Mouse (Mus musculus): ENCODE data around the gene Lrrc43. TPM values are rescaled to one million over a fixed set of nuclear protein-coding genes. Genes with fewer than 3 reads are reported as not detected.

The Lrrc43 gene
- polyA plus RNA-seq, 1 experiment from 2014 or later = not detected

GRCm38 (mm10) chr5:123520666-123521065 is 31.6 kb downstream of the Lrrc43 start:
- peaks cover 50% of the 10 kb centered on the region for H3K36me3 ChIP-seq (replicated peaks)
- peaks cover 34% of the 10 kb centered on the region for H3K4me1 ChIP-seq (replicated peaks)
- whole genome bisulfite sequencing (ENCODE audit: insufficient replicate concordance) = 86% methylated on average over 9 of the region's 9 CpGs
- no peak overlapping the region for H3K4me2 ChIP-seq
- no peak overlapping the region for H3K27ac ChIP-seq (replicated peaks)
- H3K9me3 ChIP-seq (replicated peaks) = no peaks in the 10 kb centered on the region
- H3K27me3 ChIP-seq = no peaks in the 10 kb centered on the region
- H3K9ac ChIP-seq = no peak overlapping the region
- no peak overlapping the region for H3K4me3 ChIP-seq (replicated peaks)
- no peak for ATAC-seq (ENCODE audit: insufficient read depth)

DNA sequence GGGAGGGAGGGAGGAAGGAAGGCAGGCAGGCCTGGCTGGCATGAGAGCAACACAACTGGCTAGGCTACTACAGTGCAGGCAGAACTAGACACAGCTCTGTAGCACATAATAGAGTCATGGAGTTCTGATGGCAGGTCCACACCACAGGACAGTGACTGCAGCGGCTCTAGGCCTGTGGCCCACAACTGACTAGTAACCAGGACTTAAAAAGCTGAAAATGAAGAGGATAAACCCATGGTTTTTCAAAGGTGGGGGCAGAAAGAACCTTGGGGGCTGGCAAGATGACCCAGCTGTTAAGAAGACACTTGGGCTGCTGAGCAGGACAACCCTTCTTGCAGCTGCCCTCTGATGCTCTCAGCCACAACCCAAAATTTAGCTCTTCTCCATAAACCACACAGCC is 32.5 kb downstream of the Lrrc43 start:
- Histone ChIP-seq H3K27ac (replicated peaks) (no peak overlapping the region), H3K4me2 (no peak overlapping the region), H3K27me3 (no peaks in the 10 kb centered on the region), H3K4me1 (replicated peaks) (peaks cover 35% of the 10 kb centered on the region), H3K9me3 (replicated peaks) (no peaks in the 10 kb centered on the region), H3K36me3 (replicated peaks) (peaks cover 41% of the 10 kb centered on the region), H3K9ac (no peak overlapping the region), H3K4me3 (replicated peaks) (no peak overlapping the region)
- ATAC-seq (ENCODE audit: insufficient read depth) = no peak
- 83% methylated on average over 1 of the region's 1 CpGs for WGBS (ENCODE audit: insufficient replicate concordance)

GRCm38 (mm10) chr5:123522166-123522565 is 33.1 kb downstream of the Lrrc43 start:
- peak overlapping the region; percentile 85; the same call in 1 of the 2 replicates for H3K4me3 ChIP-seq (replicated peaks)
- no peak overlapping the region; the same call in 1 of the 2 replicates for H3K9ac ChIP-seq
- peaks cover 35% of the 10 kb centered on the region for H3K4me1 ChIP-seq (replicated peaks)
- no peaks in the 10 kb centered on the region for H3K9me3 ChIP-seq (replicated peaks)
- H3K27me3 ChIP-seq = no peaks in the 10 kb centered on the region
- H3K36me3 ChIP-seq (replicated peaks) = peaks cover 35% of the 10 kb centered on the region
- no peak for ATAC-seq (ENCODE audit: insufficient read depth)
- peak overlapping the region; percentile 96 for H3K4me2 ChIP-seq
- WGBS (ENCODE audit: insufficient replicate concordance) = 43% methylated on average over 1 of the region's 1 CpGs
- no peak overlapping the region for H3K27ac ChIP-seq (replicated peaks)

DNA sequence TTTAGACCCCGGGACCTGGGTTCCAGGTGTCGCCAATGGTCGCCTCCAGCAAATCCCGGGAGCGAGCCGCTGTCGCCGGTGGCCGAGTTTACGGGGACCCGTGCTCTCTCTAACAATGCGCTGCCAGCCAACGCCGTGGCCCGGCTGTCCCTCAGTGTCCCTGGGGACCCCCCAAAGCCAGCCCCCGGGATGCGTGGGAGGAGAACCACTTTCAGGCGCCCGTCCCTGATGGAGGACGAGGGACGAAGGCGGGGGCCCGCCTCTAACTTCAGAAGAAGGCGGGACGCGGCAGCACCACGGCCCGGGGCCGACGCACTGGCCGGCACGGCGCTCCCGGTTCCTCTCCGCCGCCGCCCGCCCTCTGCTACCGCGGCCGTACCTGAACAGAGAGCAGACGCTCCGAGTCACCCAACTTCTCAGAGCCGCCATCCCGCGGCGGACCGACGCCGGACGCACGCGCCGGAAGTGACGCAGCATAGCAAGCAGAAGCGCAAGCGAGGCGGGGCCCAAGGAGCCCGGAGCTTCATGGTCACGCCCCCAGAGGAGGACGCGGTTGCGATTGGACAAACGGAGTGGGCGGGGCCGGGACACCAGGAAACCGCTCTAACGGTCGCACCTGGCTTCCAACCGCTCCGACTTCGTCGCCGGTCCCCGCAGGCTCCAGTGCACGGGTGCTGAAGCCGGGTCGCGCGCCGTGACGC is 34.7 kb downstream of the Lrrc43 start, which contains the start of gene Diablo:
Gene Diablo (minus strand): TSS at position 485 of the 701 bp plus-strand sequence.
- ATAC-seq (ENCODE audit: insufficient read depth) = peak; percentile 93
- no peaks in the 10 kb centered on the region for H3K9me3 ChIP-seq (replicated peaks)
- peak within 1 kb of the TSS; percentile 82 for H3K9ac ChIP-seq
- peaks cover 35% of the 10 kb centered on the region for H3K4me1 ChIP-seq (replicated peaks)
- peak within 1 kb of the TSS; percentile 96 for H3K4me2 ChIP-seq
- peaks cover 33% of the 10 kb centered on the region for H3K36me3 ChIP-seq (replicated peaks)
- peak within 1 kb of the TSS; percentile 81 for H3K27ac ChIP-seq (replicated peaks)
- H3K4me3 ChIP-seq (replicated peaks) = peak within 1 kb of the TSS; percentile 85
- WGBS (ENCODE audit: insufficient replicate concordance) = under 1% methylated on average over 82 of the region's 82 CpGs
- H3K27me3 ChIP-seq = no peaks in the 10 kb centered on the region

GRCm38 (mm10) chr5:123524393-123524750 is 35.3 kb downstream of the Lrrc43 start:
- WGBS (ENCODE audit: insufficient replicate concordance) = under 1% methylated on average over 27 of the region's 27 CpGs
- Histone ChIP-seq H3K36me3 (replicated peaks) (peaks cover 33% of the 10 kb centered on the region), H3K27ac (replicated peaks) (peak overlapping the region; percentile 81), H3K9me3 (replicated peaks) (no peaks in the 10 kb centered on the region), H3K9ac (peak overlapping the region; percentile 71), H3K4me2 (peak overlapping the region; percentile 96), H3K4me1 (replicated peaks) (peaks cover 35% of the 10 kb centered on the region), H3K27me3 (no peaks in the 10 kb centered on the region), H3K4me3 (replicated peaks) (peak overlapping the region; percentile 85)
- peak; percentile 94 for ATAC-seq (ENCODE audit: insufficient read depth)

GRCm38 (mm10) chr5:123525281-123525680 is 36.2 kb downstream of the Lrrc43 start, which contains the start of gene Gm49027:
TSS of gene Gm49027 (minus strand) at chr5:123525488.
- peak within 1 kb of the TSS; percentile 96 for H3K4me2 ChIP-seq
- H3K9me3 ChIP-seq (replicated peaks) = no peaks in the 10 kb centered on the region
- peaks cover 35% of the 10 kb centered on the region for H3K36me3 ChIP-seq (replicated peaks)
- peak within 1 kb of the TSS; percentile 71 for H3K9ac ChIP-seq
- no peak for ATAC-seq (ENCODE audit: insufficient read depth)
- peaks cover 35% of the 10 kb centered on the region for H3K4me1 ChIP-seq (replicated peaks)
- H3K27me3 ChIP-seq = no peaks in the 10 kb centered on the region
- peak within 1 kb of the TSS; percentile 85 for H3K4me3 ChIP-seq (replicated peaks)
- peak within 1 kb of the TSS; percentile 81 for H3K27ac ChIP-seq (replicated peaks)
- 62% methylated on average over 7 of the region's 7 CpGs for WGBS (ENCODE audit: insufficient replicate concordance)

DNA sequence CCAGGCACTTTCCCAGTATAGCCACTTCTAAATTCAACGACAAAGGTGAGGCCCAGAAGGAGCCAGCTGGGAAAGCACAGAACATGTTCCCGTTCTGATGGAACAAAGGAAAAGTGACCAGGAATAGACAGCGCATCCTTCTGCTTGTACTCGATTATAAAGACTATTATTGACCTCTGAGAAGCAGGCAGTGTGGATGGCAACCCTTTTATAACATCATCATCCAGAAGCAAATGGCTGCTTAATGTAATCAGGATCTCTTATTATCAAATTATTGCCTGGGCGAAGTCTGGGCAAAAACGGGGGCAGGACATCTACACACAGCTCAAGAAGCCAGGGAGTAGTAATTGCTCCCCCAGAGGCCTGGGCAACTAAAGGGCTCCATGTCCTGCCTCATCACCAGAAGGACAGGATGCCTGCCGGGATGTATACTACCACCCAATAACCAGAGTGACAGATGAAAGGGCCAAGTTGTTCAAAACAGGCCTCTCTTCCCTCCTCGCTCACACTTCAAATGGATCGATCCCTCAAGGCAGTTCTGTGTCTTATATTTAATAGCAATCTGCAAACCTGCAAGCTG is 36.9 kb downstream of the Lrrc43 start:
- ATAC-seq (ENCODE audit: insufficient read depth) = no peak

GRCm38 (mm10) chr5:123528641-123529040 is 39.5 kb downstream of the Lrrc43 start:
- Histone ChIP-seq H3K9me3 (replicated peaks) (no peaks in the 10 kb centered on the region), H3K4me3 (replicated peaks) (no peak overlapping the region), H3K4me1 (replicated peaks) (peaks cover 16% of the 10 kb centered on the region), H3K4me2 (no peak overlapping the region), H3K27ac (replicated peaks) (no peak overlapping the region), H3K27me3 (no peaks in the 10 kb centered on the region), H3K9ac (no peak overlapping the region), H3K36me3 (replicated peaks) (peaks cover 61% of the 10 kb centered on the region)
- ATAC-seq (ENCODE audit: insufficient read depth) = no peak
- WGBS (ENCODE audit: insufficient replicate concordance) = 62% methylated on average over 7 of the region's 7 CpGs

More for the DNA sequence above, 36.9 kb downstream of the Lrrc43 start:
- H3K4me3 ChIP-seq (replicated peaks) = no peak overlapping the region
- H3K27ac ChIP-seq (replicated peaks) = no peak overlapping the region
- 77% methylated on average over 9 of the region's 9 CpGs for WGBS (ENCODE audit: insufficient replicate concordance)
- no peak overlapping the region for H3K4me2 ChIP-seq
- no peak overlapping the region for H3K9ac ChIP-seq
- peaks cover 41% of the 10 kb centered on the region for H3K36me3 ChIP-seq (replicated peaks)
- H3K4me1 ChIP-seq (replicated peaks) = peaks cover 35% of the 10 kb centered on the region
- no peaks in the 10 kb centered on the region for H3K27me3 ChIP-seq
- no peaks in the 10 kb centered on the region for H3K9me3 ChIP-seq (replicated peaks)

DNA sequence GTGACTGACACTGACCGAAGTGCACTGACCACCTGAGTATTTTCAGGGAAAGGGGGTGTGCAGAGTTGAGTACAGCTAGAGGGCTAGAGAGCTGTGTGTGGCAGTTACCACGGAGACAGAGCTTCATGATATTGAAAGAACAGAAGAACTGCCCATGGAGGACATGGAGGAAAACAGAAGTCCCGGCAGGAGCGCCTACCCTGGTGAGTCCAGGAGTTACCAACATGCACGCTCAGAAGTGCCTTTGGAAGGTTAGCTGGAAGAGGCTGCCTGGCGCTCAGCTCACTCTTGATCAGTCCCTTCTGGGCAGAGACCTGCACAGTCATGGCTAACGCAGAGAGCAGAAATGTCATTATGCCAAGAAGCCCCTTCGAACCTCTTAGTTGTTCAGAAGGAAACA is 41.0 kb downstream of the Lrrc43 start:
- Histone ChIP-seq H3K27me3 (no peaks in the 10 kb centered on the region), H3K4me2 (no peak overlapping the region), H3K36me3 (replicated peaks) (peaks cover 73% of the 10 kb centered on the region), H3K27ac (replicated peaks) (no peak overlapping the region), H3K4me3 (replicated peaks) (no peak overlapping the region), H3K4me1 (replicated peaks) (peaks cover 7% of the 10 kb centered on the region), H3K9ac (no peak overlapping the region), H3K9me3 (replicated peaks) (no peaks in the 10 kb centered on the region)
- 84% methylated on average over 8 of the region's 8 CpGs for WGBS (ENCODE audit: insufficient replicate concordance)
- ATAC-seq (ENCODE audit: insufficient read depth) = no peak

DNA sequence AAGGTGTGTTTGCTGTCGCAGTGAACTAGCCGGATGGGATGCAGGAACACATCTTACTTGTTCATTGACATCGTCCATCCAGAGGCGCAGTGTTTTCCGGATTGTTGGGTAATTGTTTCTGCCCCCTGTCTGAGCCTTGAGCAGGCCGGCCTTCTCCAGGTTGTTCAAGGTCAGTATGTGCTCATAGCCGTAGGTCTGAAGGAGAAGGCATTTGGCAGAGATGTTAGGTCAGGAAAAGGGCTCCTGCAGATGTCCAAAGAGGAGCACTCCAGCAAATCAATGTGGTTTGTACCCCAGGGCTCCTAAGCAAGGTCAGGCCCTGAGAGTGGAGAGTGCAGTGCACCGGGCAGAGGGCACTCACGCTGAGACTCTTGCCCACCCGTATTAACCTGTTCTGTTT is 44.7 kb downstream of the Lrrc43 start:
- Histone ChIP-seq H3K9me3 (replicated peaks) (no peaks in the 10 kb centered on the region), H3K4me3 (replicated peaks) (no peak overlapping the region), H3K9ac (no peak overlapping the region), H3K4me2 (no peak overlapping the region), H3K27me3 (no peaks in the 10 kb centered on the region), H3K36me3 (replicated peaks) (peaks cover 80% of the 10 kb centered on the region), H3K27ac (replicated peaks) (no peak overlapping the region), H3K4me1 (replicated peaks) (no peaks in the 10 kb centered on the region)
- no peak for ATAC-seq (ENCODE audit: insufficient read depth)
- WGBS (ENCODE audit: insufficient replicate concordance) = 89% methylated on average over 10 of the region's 10 CpGs

DNA sequence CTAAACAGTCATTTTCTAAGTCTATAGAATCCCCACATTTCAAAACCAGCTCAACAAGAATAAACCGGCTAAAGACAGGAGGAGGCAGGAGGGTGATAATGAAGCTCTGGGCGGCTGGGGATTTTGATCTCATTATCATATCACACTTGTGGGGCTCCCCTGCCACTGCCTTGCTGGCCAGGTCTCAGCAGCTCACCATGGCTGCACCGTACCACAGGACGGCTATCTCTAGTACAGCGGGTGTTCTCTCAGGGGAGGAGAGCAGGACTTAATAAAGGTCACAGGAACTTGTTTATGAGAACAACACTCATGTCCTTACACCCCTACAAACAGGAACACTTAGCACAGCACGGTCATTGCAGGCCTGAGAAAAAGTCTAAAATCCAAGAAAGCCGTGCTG is 66.6 kb downstream of the Lrrc43 start:
- peak; percentile 94 for ATAC-seq (ENCODE audit: insufficient read depth)
- peaks cover 54% of the 10 kb centered on the region for H3K36me3 ChIP-seq (replicated peaks)
- peak overlapping the region; percentile 29 for H3K27ac ChIP-seq (replicated peaks)
- peaks cover 20% of the 10 kb centered on the region for H3K4me1 ChIP-seq (replicated peaks)
- H3K4me3 ChIP-seq (replicated peaks) = no peak overlapping the region
- peak overlapping the region; percentile 7; the same call in 1 of the 2 replicates for H3K4me2 ChIP-seq
- H3K9me3 ChIP-seq (replicated peaks) = no peaks in the 10 kb centered on the region
- H3K9ac ChIP-seq = no peak overlapping the region
- WGBS (ENCODE audit: insufficient replicate concordance) = 44% methylated on average over 7 of the region's 7 CpGs
- no peaks in the 10 kb centered on the region for H3K27me3 ChIP-seq
